Mouse (Mus musculus): Measurements from ENCODE around the gene Sbds. TPM values are rescaled to one million over a fixed set of nuclear protein-coding genes. Genes with fewer than 3 reads are reported as not detected.
"Not testable (repeated sequence)": the region's sequence is repeated elsewhere in the genome, so short reads cannot be mapped to it uniquely, and the experiment has no call there.

Sbds gene
- total RNA-seq, 4 experiments from 2014 or later: 50.7 to 62.6 (median 55.7) TPM

DNA sequence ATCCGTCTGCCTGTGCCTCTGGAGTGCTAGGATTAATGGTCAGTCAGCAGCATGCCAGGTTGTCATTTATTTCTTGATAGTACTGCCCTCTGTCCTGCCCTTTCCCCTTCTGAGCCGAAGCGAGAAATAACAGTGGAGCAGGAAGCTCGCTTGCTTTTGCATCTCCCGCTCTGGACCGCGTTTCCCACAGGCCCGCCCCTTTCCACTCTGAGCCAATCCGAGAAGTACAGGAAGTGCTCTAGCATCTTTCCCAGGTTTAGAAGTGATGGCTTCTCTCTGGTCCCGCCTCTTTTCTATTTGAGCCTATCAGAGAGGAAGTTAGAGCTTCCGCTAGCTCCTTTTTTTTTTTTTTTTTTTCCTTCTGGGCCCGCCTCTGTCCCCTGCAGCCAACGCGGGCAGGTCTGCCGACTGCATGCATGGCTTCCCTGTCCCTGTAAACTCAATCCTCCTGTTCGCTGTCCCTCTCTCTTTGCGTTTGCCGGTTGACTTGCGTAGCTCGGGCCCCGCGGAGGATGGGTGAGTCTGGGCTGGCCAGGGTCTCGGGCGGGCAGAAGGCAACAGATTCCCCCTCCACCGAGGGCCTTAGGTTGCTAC lies 1.4 kb upstream of the Sbds start:
- DNase-seq (ENCODE audit: low spot score): peak; percentile 99

DNA sequence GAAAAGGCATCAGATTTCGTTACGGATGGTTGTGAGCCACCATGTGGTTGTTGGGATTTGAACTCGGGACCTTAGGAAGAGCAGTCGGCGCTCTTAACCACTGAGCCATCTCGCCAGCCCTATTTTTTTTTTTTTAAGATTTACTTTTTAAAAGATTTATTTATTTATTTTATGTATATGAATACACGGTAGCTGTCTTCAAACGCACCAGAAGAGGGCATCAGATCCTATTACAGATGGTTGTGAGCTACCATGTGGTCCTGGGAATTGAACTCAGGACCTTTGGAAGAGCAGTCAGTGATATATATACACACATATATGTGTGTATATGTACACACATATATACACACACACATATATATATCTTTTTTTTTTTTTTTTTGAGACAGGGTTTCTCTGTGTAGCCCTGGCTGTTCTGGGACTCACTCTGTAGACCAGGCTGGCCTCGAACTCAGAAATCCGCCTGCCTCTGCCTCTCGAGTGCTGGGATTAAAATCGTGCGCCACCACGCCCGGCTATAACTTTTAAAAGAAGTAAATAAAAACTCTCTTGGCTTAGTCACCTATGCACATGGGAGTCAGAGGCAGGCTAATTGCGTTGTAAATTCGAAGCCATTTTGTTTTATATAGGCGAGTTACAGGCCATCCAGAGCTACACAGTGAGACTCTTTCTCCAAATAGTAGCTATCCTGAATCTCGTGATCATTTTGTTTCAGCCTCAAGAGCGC lies 632 bp upstream of the Sbds start:
- DNase-seq (ENCODE audit: low spot score): not testable (repeated sequence)

DNA sequence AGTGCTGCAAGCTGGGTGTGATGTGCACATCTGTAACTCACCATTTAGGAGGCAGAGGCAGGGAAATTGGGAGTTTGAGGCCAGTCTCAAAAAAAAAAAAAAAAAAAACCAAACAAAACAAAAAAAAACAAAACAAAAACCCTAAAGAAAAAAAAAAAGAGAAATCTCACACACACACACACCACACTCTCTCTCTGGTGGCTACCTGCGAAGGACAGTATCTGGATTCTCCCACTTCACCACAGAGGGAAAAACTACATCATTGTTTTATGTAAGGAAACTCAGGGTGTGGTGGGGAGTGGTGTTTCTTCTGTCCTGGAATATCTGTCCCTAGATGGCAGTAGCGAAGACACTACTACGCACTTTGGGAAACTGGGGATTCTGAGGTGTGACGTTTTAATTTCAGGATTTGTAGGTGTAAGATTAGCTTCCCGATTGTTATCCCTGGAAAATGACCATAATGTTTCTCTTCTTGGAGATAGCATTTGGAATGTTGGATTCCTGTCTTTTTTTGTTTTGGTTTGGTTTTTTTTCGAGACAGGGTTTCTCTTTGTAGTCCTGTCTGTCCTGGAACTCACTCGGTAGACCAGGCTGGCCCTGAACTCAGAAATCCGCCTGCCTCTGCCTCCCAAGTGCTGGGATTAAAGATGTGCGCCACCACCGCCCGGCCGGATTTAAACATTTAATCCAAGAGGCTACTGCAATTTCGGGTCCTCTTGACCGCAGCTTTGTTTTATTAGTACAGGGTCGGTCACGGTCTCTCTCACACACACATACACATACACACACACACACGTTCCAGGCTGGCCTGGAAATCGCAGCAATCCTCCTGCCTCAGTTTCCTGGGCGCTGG lies 940 bp downstream of the Sbds start:
- DNase-seq (ENCODE audit: low spot score): peak; percentile 57

DNA sequence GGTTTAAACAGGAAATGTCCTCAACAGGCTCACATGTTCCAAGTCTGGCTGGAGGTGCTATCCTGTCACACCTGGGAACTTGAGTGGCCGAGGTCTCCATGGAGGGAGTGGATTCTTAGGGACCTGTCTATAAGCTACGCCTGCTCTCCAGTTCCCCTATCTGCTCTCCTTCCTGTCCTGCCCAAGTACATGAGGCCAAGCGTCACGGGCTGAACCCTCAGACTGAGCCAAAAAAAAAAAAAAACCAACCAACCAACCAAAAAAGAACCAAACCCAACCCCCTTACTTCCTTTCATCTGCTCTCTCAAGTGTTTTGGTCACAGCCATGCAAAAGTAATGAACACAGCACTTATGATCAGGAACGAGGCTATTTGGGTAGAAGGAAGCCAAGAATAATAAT lies 7.5 kb downstream of the Sbds start:
- no peak for DNase-seq (ENCODE audit: low spot score)

DNA sequence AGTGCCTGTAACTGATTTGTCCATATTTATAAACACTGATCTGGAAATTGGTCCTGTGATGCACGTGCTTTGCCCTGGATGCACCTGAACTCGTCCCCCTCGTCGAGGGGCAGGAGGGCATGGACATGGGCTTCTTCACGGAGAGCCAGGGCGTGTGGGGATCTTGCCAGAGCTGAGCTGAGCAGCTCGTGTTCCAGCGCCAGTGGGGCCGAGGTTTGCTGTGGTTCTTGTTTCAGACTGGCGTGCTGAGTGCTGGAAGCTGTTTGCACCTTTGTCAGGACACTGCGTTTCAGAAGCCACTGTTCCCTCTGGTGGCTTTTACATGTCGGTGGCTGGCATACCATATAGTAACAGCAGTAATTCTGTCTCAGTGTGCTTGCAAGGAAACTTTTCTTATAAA lies 13.9 kb downstream of the Sbds start:
- DNase-seq (ENCODE audit: low spot score): no peak

DNA sequence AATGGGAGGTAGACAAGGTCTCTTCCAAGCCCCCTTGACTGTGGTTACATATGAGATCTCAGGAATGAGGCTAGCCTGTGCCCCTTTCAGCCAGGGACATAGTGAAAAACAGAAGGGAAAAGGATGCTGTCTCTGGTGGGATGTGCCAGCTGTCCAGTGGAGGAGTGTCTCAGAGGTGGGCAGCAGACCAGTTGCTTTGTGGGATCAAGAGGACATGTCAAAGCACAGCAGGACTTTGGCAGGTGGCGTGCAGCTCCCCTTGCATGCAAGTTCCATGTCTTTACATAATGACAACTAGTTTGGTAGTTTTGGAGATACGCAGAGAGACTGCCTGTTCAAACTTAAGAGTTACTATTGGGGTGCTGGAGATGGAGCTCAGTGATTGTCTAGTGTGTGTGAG lies 15.5 kb downstream of the Sbds start:
- no peak for DNase-seq (ENCODE audit: low spot score)

DNA sequence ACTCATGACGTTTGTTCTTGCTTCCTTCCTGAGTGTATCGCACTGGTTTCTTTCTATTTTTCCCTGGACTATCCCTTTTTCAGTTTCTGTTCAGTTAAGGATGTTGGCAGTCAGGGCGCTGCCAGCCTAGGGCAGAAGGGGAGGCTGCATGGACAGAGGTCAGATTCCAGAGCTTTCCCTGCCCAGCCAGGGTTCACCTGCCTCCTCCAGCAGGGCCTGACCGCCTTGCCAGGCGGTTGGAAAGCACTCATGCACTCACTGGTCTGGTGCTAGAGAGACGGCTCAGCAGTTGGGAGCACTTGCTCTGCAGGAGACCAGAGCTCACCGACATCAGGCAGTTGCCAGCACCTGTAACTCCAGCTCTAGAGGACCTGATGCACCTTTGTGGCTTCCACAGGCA lies 16.1 kb downstream of the Sbds start:
- no peak for DNase-seq (ENCODE audit: low spot score)

DNA sequence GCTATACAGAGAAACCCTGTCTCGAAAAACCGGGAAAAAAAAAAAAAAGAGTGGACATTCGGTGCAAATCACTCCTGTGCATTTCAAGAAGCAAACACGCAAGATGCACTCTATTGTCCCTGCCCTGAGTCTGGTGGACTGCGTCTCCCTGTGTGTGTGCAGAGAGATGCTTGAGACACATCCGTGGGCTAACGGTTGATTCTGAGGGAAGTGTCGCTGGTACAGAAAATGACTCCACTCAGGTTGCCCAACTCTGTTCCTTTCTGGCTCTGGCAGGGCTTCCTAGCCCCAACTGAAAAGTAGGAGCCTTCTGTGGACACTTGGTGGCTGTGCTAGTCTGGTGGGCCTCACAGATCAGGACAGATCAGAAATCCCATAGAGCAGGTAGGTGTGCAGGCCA lies 19.0 kb downstream of the Sbds start:
- no peak for DNase-seq (ENCODE audit: low spot score)

DNA sequence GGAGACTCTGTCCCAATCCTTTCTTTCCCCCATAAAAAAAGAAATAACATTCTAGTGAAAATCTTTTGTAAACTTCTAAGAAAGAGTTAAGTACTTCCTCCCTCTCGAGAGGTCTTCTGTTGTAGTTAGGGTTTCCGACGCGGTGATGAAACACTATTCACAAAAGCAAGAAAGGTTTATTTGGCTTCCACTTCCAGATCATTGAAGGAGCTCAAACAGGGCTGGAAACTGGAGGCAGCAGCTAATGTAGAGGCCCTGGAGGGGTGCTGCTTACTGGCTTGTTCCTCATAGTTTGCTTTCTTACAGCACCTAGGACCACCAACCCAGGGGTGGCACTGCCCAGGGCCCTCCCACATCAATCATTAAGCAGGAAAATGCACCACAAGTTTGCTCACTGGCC lies 27.2 kb downstream of the Sbds start:
- no peak for DNase-seq (ENCODE audit: low spot score)

DNA sequence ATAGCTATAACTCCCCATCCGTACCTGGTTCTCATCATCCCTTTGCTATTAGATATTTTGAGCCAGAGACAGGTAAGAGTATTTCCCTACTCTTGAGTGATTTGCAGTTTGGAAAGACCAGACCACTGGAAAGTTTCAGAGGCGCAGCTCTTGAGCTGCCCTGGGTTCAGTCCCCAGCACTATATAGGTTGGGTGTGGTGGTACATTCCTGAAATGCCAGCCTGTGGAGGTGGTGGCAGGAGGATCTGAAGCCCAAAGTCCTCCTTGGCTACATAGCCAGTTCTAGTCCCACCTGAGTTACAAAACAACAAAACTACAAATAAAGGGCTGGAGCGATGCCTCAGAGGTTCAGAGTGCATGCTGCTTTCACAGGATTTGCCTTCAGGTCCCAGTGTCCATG lies 28.5 kb downstream of the Sbds start:
- no peak for DNase-seq (ENCODE audit: low spot score)

DNA sequence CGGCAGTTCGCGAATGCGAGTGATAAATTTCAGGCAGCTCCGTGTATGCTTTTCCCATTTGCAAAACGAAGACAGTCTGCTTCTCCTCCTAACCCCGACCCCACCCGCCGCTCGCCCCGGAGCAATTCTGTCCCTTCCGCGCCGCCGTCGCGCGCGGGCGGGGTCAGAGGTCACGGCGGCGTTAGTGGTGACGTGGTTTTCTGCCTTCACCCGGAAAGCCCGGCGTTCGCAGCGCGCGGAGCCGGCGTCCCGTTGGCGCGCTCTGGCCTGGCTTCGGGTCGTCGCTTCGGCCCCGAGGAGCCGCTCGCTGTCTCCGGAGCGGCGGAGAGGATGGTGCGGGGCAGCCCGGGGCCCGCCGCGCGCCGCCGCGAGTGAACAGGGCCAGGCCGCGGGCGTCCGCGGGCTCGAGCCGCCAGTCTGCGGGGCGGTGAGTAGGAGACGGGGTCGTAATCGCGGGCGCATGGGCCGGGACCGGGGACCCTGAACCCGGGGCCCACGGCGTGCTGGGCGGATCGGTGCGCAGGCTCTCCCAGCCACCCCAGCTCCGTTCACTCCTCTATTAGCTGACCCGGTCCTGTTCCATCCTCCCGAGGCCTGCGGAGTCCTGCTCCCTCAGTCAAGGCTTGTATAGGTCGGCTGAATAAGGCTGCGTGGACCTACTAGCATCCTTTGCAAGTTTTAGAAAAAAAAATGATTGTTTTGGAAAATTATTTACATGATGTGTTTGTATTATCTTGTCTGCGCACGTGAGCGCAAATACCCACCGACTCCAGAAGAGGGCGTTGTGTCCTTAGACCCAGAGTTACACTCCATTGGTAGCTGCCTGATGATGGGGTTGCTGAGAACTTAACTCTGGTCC lies 33.0 kb downstream of the Sbds start:
- peak; percentile 96 for DNase-seq (ENCODE audit: low spot score)

DNA sequence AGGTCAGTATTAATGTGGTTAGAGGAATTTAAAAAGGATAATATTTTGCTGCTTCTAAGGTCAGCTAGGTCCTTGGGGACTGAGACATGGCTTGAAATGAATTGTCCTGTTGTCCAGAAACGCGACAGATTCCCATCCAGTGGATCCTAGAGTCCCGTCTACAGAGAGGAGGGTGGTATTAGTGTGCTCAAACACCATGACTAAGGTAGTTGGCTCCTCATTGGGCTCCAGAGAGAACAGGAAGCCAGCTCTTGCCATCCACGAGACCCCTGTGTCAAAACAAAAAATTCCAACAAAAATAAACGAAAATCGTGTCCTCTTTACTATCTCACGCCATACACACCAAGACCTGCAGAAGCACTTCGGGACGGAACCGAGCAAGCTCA lies 33.6 kb downstream of the Sbds start:
- no peak for DNase-seq (ENCODE audit: low spot score)

DNA sequence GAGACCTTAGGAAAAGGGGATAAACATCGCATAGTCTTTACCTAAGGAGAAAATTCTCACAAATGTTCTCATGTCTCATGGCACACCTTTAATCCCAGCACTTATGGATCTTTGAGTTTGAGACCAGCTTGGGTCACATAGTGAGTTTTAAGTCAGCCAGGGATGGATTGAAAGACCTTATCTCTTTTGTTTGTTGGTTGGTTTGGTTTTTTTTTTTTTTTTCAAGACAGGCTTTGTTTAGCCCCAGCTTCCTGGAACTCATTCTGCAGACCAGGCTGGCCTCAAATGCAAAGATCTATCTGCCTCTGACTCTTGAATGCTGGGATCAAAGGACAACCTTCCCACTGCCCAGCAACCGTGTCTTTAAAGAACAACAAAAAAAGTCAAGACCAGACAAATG lies 34.0 kb downstream of the Sbds start:
- no peak for DNase-seq (ENCODE audit: low spot score)

DNA sequence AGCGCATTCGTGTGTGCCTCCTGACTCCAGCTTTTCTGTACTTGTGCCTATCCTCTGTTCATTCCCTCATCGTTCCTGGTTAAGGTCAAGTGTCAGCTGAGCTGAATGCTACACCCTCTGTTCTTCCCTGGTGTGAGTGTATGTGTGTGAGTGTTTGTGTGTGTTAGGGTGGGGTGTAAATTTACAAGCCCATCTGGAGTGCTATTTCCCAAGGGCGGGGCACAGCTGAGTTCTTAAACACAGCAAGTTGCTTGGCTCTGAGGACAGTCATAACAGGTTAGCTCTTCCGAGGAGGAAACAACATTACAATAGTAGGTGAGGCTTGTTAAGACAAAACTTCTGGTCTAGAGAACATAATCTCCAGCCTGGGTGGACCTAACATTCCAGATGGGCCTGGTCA lies 37.0 kb downstream of the Sbds start:
- no peak for DNase-seq (ENCODE audit: low spot score)

DNA sequence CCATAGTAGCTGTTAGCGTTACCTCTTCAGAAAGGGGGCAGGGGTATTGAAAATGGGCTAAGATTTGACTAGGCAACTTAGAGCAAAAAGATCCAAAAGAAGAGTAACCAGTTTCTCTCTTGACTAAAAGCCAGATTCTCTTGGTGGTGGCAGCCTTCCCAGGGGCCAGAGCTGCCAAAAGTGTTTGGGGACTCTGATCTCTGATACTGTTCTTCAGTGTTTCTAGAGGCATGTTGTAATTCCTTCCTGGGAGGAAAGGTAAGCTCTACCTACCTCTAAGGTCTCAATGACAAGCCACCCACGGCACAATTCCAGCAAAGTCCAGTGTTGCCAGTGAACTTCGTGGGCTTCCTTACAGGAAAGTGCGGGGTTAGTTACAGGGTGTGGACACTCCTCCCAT lies 37.9 kb downstream of the Sbds start:
- DNase-seq (ENCODE audit: low spot score): no peak

DNA sequence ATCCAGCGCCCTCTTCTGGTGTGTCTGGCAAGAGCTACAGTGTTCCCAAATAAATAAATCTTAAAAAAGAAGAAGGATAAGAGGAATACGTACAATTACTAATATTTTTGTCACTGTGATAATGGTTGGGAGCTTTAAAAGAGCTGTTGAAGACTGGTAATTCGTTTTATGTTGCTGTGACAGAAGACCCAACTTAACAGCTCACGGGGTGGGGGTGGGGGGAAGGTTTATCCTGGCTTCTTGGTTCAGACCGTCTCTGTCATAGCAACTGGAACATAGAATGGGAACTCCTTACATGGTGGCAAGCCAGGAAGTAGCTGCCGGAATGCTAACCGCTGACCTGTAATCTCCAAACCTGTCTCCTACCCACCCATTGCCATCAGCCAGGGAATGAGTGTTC lies 38.5 kb downstream of the Sbds start, which contains the start of gene Tmem248:
TSS of gene Tmem248 (plus strand) at position 301 of the 400 bp plus-strand sequence.
- DNase-seq (ENCODE audit: low spot score): no peak

DNA sequence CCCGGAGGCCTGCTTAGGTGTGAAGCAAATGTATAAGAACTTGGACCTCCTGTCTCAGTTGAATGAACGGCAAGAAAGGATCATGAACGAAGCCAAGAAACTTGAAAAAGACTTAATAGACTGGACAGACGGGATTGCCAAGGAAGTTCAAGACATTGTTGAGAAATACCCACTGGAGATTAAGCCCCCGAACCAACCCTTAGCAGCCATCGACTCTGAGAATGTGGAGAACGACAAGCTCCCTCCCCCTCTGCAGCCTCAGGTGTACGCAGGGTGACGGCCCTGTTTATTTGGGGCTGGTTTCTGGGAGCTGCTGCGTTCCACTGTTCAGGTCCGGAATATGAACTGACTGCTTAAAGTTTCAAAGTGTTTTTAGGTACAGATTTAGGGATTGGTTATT lies 42.4 kb downstream of the Sbds start:
- DNase-seq (ENCODE audit: low spot score): no peak

DNA sequence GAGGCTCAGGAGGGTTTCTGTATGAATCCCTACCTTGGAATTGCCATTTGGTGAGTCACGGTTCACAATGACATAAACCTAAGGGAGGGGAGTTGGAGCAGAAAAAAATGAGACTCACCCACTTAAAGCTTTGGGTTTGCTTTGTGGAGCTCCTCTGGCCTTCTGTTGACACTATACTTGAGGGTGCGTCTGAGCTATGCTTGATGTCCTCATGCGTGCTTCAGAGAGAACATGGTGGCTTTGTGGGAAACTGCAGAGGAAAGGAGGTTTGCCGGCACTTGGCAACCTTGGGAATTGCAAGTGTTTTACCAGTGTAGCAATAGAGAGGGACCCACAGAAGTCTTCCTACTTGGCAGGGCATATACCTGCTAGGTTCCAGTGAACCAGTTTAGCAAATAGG lies 48.0 kb downstream of the Sbds start:
- DNase-seq (ENCODE audit: low spot score): no peak

DNA sequence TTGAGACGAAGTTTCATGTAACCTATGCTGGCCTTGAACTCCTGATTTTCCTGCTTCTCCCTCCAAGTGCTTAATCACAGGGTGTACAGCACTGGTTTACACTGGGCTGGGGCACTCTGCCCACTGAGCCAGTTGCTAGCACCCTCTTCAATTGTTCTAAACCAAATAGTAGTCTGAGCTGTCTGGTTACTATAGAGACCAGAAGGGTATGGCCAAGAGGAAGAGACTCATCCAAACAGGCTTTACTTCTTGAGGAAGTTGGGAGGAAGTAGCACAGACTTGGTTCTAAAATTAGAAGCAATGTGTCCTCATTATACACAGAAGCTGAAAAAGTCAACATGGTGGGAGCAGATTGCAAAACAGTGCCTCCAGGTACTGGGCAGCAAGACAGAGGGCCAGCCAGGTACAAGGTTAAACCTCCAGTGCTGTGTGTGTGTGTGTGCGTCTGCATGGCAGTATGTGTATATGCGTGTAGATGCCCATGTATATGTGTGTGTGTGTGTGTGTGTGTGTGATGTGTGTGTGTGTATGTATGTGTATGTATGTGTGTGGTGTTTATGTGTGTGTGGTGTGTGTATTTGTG lies 49.8 kb downstream of the Sbds start:
- DNase-seq (ENCODE audit: low spot score): no peak

DNA sequence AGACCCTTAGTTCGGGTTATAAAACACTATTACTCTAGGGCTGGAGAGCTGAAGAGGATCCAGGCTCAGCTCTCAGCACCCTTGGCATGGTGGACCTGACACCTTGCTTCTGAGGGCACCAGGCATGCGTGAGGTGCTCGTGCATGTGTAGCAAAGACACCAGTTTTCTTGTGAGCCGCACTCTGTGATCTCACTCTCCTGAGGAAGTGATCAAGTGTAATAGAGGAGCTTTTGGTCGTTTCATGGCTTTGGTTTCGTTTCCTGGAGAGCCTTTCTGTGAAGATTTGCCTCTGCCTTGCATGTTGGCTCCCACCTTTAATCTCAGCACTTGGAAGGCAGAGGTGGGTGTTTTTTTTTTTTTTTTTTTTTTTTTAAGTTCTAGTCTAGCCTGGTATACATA lies 50.8 kb downstream of the Sbds start:
- DNase-seq (ENCODE audit: low spot score): no peak

DNA sequence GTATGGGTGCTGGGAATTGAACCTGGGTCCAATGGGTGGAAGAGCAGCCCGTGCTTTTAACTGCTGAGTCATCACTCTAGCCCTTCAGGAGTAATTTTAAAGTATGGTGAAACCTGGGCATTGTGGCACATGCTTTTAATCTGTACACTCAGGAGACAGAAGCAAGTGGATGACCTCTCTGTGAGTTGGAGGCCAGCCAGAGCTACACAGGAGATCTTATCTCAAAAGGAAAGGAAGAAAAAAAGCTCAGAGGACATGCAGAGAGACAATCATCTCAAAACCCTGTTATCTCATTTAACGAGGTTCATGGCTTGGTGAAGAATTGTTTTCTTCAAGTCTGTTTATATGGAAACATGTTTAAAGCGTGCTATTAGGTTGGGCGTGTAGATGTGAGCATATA lies 51.4 kb downstream of the Sbds start:
- no peak for DNase-seq (ENCODE audit: low spot score)
